ENCODE assay signal across 14 mouse cellular contexts in the genomic region with DNA sequence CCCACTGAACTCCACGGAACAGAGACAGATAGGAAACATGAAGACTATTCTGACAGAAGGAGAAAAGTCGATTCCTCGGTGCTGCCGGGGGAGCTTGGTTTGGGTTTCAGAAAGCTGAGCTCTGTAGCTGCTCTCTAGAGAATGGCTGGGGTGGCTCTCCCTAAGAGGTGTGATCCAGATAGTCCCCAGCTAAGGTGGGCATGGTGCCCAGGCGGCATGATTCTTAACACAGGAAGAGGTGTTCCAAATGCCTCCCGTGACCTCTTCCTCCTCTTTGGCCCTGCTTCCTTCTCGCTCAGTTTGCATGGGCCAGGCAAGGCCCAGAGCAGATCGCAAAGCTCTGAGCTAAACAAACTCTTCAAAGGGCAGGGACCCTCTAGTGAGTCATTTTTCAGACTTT.
DNase-seq lines count a peak whose midpoint lies in the region; ATAC-seq and TF ChIP-seq lines count a peak whose summit lies in the region.
"Had no signal": no experiment of that assay in that cellular context is flagged by ENCODE, and none has a peak within 500 bp of the region (broad histone marks: within the 10 kb centered on the region; RNA-seq: fewer than 3 reads in every experiment).

No protein-coding gene starts in this region.

- no peaks in the 10 kb centered on the region for H3K9me3 ChIP-seq in kidney, embryonic 16.5 days (ENCODE audit: low read length)
- H3K9me3 ChIP-seq: liver, embryonic 13.5 days had no signal

- ATAC-seq in kidney, embryonic 16.5 days (ENCODE audit: low FRiP score, low TSS enrichment) = no peak
- ATAC-seq in erythroblast, adult 5-6 weeks (replicated peaks; ENCODE audit: low FRiP score, poor library complexity, severe bottlenecking) = no peak
- ATAC-seq: forebrain, postnatal 0 days; midbrain, embryonic 16.5 days had no signal

- no peak overlapping the region for H3K9ac ChIP-seq in kidney, embryonic 16.5 days (replicated peaks; ENCODE audit: low read length)
- H3K9ac ChIP-seq: forebrain, postnatal 0 days; liver, embryonic 13.5 days had no signal

- DNase-seq in cerebellum, postnatal 36 days = peak; percentile 49 to 53
- no peak for DNase-seq in cerebellum, adult 9-11 months
- peak; percentile 61 for DNase-seq in kidney, adult 2 months
- peak; percentile 35 for DNase-seq in heart, postnatal 4 days
- peak; percentile 18 for DNase-seq in lung, postnatal 25 days (ENCODE audit: low spot score)
- DNase-seq in thymus, postnatal 25 days = no peak
- DNase-seq: cerebellum, adult 11-12 months; forebrain, postnatal 0 days; gastrocnemius, postnatal 25 days; liver, embryonic 13.5 days had no signal

- H3K4me3 ChIP-seq in kidney, adult 2 months (ENCODE audit: insufficient read depth, low read depth, low read length) = no peak overlapping the region
- no peak overlapping the region for H3K4me3 ChIP-seq in kidney, embryonic 16.5 days (ENCODE audit: low read length)
- H3K4me3 ChIP-seq: erythroblast, embryonic 14.5 days; liver, embryonic 13.5 days had no signal

- no peaks in the 10 kb centered on the region for H3K27me3 ChIP-seq in kidney, adult 2 months (replicated peaks; ENCODE audit: control insufficient read depth, insufficient read depth, low read length)
- no peaks in the 10 kb centered on the region for H3K27me3 ChIP-seq in kidney, embryonic 16.5 days (ENCODE audit: insufficient read depth, low read length)
- H3K27me3 ChIP-seq: liver, embryonic 13.5 days had no signal

- no peaks in the 10 kb centered on the region for H3K36me3 ChIP-seq in kidney, adult 2 months (ENCODE audit: control insufficient read depth, insufficient read depth, low read length)
- no peaks in the 10 kb centered on the region for H3K36me3 ChIP-seq in kidney, embryonic 16.5 days (ENCODE audit: insufficient read depth, low read length)
- H3K36me3 ChIP-seq: liver, embryonic 13.5 days had no signal

- no peak for TF ChIP-seq POLR2A in kidney, adult 2 months (IDR thresholded peaks at IDR 0.05; ENCODE audit: low read depth, low read length)

- H3K27ac ChIP-seq in kidney, adult 2 months (ENCODE audit: insufficient read depth, low read depth, low read length) = peak overlapping the region; percentile 13; the same call in 1 of the 2 replicates
- H3K27ac ChIP-seq in kidney, embryonic 16.5 days (ENCODE audit: low read length) = no peak overlapping the region
- H3K27ac ChIP-seq: liver, embryonic 13.5 days had no signal

- H3K4me1 ChIP-seq in kidney, adult 2 months (ENCODE audit: control insufficient read depth, insufficient read depth, low read length) = no peaks in the 10 kb centered on the region
- H3K4me1 ChIP-seq in kidney, embryonic 16.5 days (ENCODE audit: insufficient read depth, low read length) = no peaks in the 10 kb centered on the region
- H3K4me1 ChIP-seq: liver, embryonic 13.5 days had no signal

- no peak overlapping the region for H3K4me2 ChIP-seq in kidney, embryonic 16.5 days (replicated peaks; ENCODE audit: low read depth, low read length)
- H3K4me2 ChIP-seq: liver, embryonic 13.5 days had no signal

- 37% methylated on average over 8 of the region's 8 CpGs for WGBS in kidney, adult 2 months
- 57% methylated on average over 8 of the region's 8 CpGs for WGBS in kidney, embryonic 16.5 days

- TF ChIP-seq CTCF in kidney, adult 2 months (conservative IDR thresholded peaks at IDR 0.05; ENCODE audit: insufficient read depth, insufficient read length, low read depth, low read length) = no peak

Comparison
In these comparisons a context has a peak if more than half of its experiments do, and no peak if none do; other contexts are left out.
1. DNase-seq: peak in cerebellum, postnatal 36 days (2 of 2), kidney, adult 2 months (single experiment), heart, postnatal 4 days (single experiment) and lung, postnatal 25 days (single experiment); none in cerebellum, adult 9-11 months (single experiment) and thymus, postnatal 25 days (single experiment).